Mouse (Mus musculus) hindbrain, embryonic 15.5 days (tissue): Measurements from ENCODE around the gene Cxcr5. TPM values are rescaled to one million over a fixed set of nuclear protein-coding genes. Genes with fewer than 3 reads are reported as not detected.

Experiments
- ATAC-seq: fragments of 200-750 bp; cut with Nextera tagmentation; 2 replicates; pipeline ENCODE4 v1.8.0; 2017; ENCODE audit warnings: low read depth, moderate number of reproducible peaks, moderate TSS enrichment; ENCODE audit not compliant: low FRiP score
- H3K27ac ChIP-seq: fragments of 300-500 bp; sonication (generic); replicated peaks from 2 replicates; pipeline ENCODE4 v1.5.1; 2015; ENCODE audit warnings: mild to moderate bottlenecking, inconsistent platforms
- H3K27me3 ChIP-seq: fragments of 300-500 bp; sonication (generic); 2 replicates; pipeline ENCODE4 v1.6.1; 2015; ENCODE audit warnings: control low read depth, inconsistent platforms
- H3K36me3 ChIP-seq: fragments of 300-500 bp; sonication (generic); 2 replicates; pipeline ENCODE4 v1.6.1; 2015; ENCODE audit warnings: control low read depth, inconsistent platforms
- H3K4me1 ChIP-seq: fragments of 300-500 bp; sonication (generic); replicated peaks from 2 replicates; pipeline ENCODE4 v1.6.1; 2015; ENCODE audit warnings: control low read depth, inconsistent platforms
- H3K4me2 ChIP-seq: fragments of 300-500 bp; sonication (generic); 2 replicates; pipeline ENCODE4 v1.6.1; 2015; ENCODE audit warnings: moderate library complexity, mild to moderate bottlenecking, inconsistent platforms
- H3K4me3 ChIP-seq: fragments of 300-500 bp; sonication (generic); 2 replicates; pipeline ENCODE4 v1.5.1; 2015; ENCODE audit warnings: mild to moderate bottlenecking, inconsistent platforms
- H3K9ac ChIP-seq: fragments of 300-500 bp; sonication (generic); 2 replicates; pipeline ENCODE4 v1.6.1; 2015; ENCODE audit warnings: inconsistent platforms
- H3K9me3 ChIP-seq: fragments of 300-500 bp; sonication (generic); 2 replicates; pipeline ENCODE4 v1.6.1; 2016; ENCODE audit warnings: control low read depth, inconsistent platforms
- WGBS: fragments of 180-500 bp; shearing (Covaris S2); methylation state at CpG from one replicate; pipeline ENCODE4 v1.1.7; 2015; 5-methylcytosine and 5-hydroxymethylcytosine counted together
- polyA plus RNA-seq: library from polyadenylated mRNA; unstranded; fragments of >200 nt; fragmentation: Nextera tagmentation; extraction: Ambion mirVana; gene quantifications from 2 replicates; pipeline ENCODE4 v1.2.1, GENCODE M21; 2015

The Cxcr5 gene
- polyA plus RNA-seq, 1 experiment from 2014 or later: not detected

- 0 out of 2 replicates have a peak overlapping the region, but pooled peaks have one; percentile 98 for H3K9ac ChIP-seq
- no peaks in the 10 kb centered on the region for H3K36me3 ChIP-seq
Measured at GRCm38 (mm10) chr9:44486335-44486734, 75.3 kb downstream of the Cxcr5 start.

GRCm38 (mm10) chr9:44485516-44486161 is 76.0 kb downstream of the Cxcr5 start:
- WGBS: 28% methylated on average over 14 of the region's 14 CpGs

More at GRCm38 (mm10) chr9:44486335-44486734, 75.3 kb downstream of the Cxcr5 start:
- H3K9me3 ChIP-seq: no peaks in the 10 kb centered on the region
- no peak for ATAC-seq
- WGBS: 23% methylated on average over 3 of the region's 3 CpGs
- H3K27me3 ChIP-seq: no peaks in the 10 kb centered on the region
- H3K4me1 ChIP-seq: peaks cover 88% of the 10 kb centered on the region
- H3K4me3 ChIP-seq: peak overlapping the region; percentile 97
- peak overlapping the region; percentile 66; the same call in 1 of the 2 replicates for H3K27ac ChIP-seq
- peak overlapping the region; percentile 81 for H3K4me2 ChIP-seq

GRCm38 (mm10) chr9:44485105-44485515 is 76.6 kb downstream of the Cxcr5 start:
- no peak for ATAC-seq
- Histone ChIP-seq H3K4me1 (peaks cover 80% of the 10 kb centered on the region), H3K4me3 (peak overlapping the region; percentile 97), H3K9me3 (no peaks in the 10 kb centered on the region), H3K27ac (no peak overlapping the region), H3K4me2 (peak overlapping the region; percentile 81), H3K9ac (peak overlapping the region; percentile 98), H3K27me3 (no peaks in the 10 kb centered on the region), H3K36me3 (no peaks in the 10 kb centered on the region)
- 37% methylated on average over 6 of the region's 6 CpGs for WGBS

More at GRCm38 (mm10) chr9:44485516-44486161, 76.0 kb downstream of the Cxcr5 start:
- Histone ChIP-seq H3K4me1 (peaks cover 82% of the 10 kb centered on the region), H3K36me3 (no peaks in the 10 kb centered on the region), H3K27me3 (no peaks in the 10 kb centered on the region), H3K27ac (0 out of 2 replicates have a peak overlapping the region, but pooled peaks have one; percentile 66), H3K4me3 (peak overlapping the region; percentile 97), H3K9ac (peak overlapping the region; percentile 98), H3K9me3 (no peaks in the 10 kb centered on the region), H3K4me2 (peak overlapping the region; percentile 81)
- ATAC-seq: no peak

- no peaks in the 10 kb centered on the region for H3K27me3 ChIP-seq
- WGBS: 33% methylated on average over 7 of the region's 7 CpGs
- no peaks in the 10 kb centered on the region for H3K36me3 ChIP-seq
- H3K4me3 ChIP-seq: peak overlapping the region; percentile 97
- H3K4me2 ChIP-seq: peak overlapping the region; percentile 81
- H3K9me3 ChIP-seq: no peaks in the 10 kb centered on the region
- peak overlapping the region; percentile 98 for H3K9ac ChIP-seq
- ATAC-seq: no peak
- H3K27ac ChIP-seq: peak overlapping the region; percentile 98; the same call in 1 of the 2 replicates
- peaks cover 79% of the 10 kb centered on the region for H3K4me1 ChIP-seq
Measured at GRCm38 (mm10) chr9:44484311-44485104, 77.2 kb downstream of the Cxcr5 start.

GRCm38 (mm10) chr9:44483510-44484044 is 78.1 kb downstream of the Cxcr5 start:
- Histone ChIP-seq H3K9ac (peak overlapping the region; percentile 98), H3K9me3 (no peaks in the 10 kb centered on the region), H3K27ac (peak overlapping the region; percentile 98), H3K27me3 (no peaks in the 10 kb centered on the region), H3K4me3 (peak overlapping the region; percentile 97), H3K4me2 (peak overlapping the region; percentile 81), H3K4me1 (peaks cover 69% of the 10 kb centered on the region), H3K36me3 (no peaks in the 10 kb centered on the region)
- 0% methylated on average over 12 of the region's 12 CpGs for WGBS
- peak; percentile 12; the same call in 1 of the 2 replicates for ATAC-seq

- H3K36me3 ChIP-seq: no peaks in the 10 kb centered on the region
- peak overlapping the region; percentile 97 for H3K4me3 ChIP-seq
- H3K4me2 ChIP-seq: peak overlapping the region; percentile 81
- peak overlapping the region; percentile 98 for H3K27ac ChIP-seq
- no peaks in the 10 kb centered on the region for H3K27me3 ChIP-seq
- no peaks in the 10 kb centered on the region for H3K9me3 ChIP-seq
- no peak for ATAC-seq
- peaks cover 66% of the 10 kb centered on the region for H3K4me1 ChIP-seq
- WGBS: under 1% methylated on average over 34 of the region's 39 CpGs
- peak overlapping the region; percentile 98 for H3K9ac ChIP-seq
Measured at GRCm38 (mm10) chr9:44483041-44483509, 78.6 kb downstream of the Cxcr5 start.

GRCm38 (mm10) chr9:44482552-44482951 is 79.1 kb downstream of the Cxcr5 start, which contains the start of gene Bcl9l:
Bcl9l (plus strand) TSS chr9:44482825.
- Histone ChIP-seq H3K36me3 (no peaks in the 10 kb centered on the region), H3K4me1 (peaks cover 66% of the 10 kb centered on the region), H3K4me3 (peak within 1 kb of the TSS; percentile 97), H3K4me2 (peak within 1 kb of the TSS; percentile 81), H3K9me3 (no peaks in the 10 kb centered on the region), H3K27ac (peak within 1 kb of the TSS; percentile 98), H3K9ac (peak within 1 kb of the TSS; percentile 98), H3K27me3 (no peaks in the 10 kb centered on the region)
- 0% methylated on average over 21 of the region's 31 CpGs for WGBS
- peak; percentile 74 for ATAC-seq

GRCm38 (mm10) chr9:44482112-44482511 is 79.6 kb downstream of the Cxcr5 start:
- WGBS: 7% methylated on average over 3 of the region's 3 CpGs
- H3K4me1 ChIP-seq: peaks cover 66% of the 10 kb centered on the region
- no peak for ATAC-seq

GRCm38 (mm10) chr9:44479628-44480428 is 81.8 kb downstream of the Cxcr5 start:
- H3K27ac ChIP-seq: peak overlapping the region; percentile 98
- H3K4me3 ChIP-seq: peak overlapping the region; percentile 70
- H3K4me1 ChIP-seq: peaks cover 44% of the 10 kb centered on the region
- under 1% methylated on average over 26 of the region's 26 CpGs for WGBS
- no peaks in the 10 kb centered on the region for H3K36me3 ChIP-seq
- ATAC-seq: peak; percentile 52
- H3K9ac ChIP-seq: peak overlapping the region; percentile 74
- H3K27me3 ChIP-seq: no peaks in the 10 kb centered on the region
- H3K9me3 ChIP-seq: no peaks in the 10 kb centered on the region
- H3K4me2 ChIP-seq: peak overlapping the region; percentile 91

More at GRCm38 (mm10) chr9:44482112-44482511, 79.6 kb downstream of the Cxcr5 start:
- Histone ChIP-seq H3K4me2 (peak overlapping the region; percentile 81), H3K27ac (peak overlapping the region; percentile 98), H3K9ac (peak overlapping the region; percentile 98), H3K9me3 (no peaks in the 10 kb centered on the region), H3K4me3 (peak overlapping the region; percentile 97), H3K36me3 (no peaks in the 10 kb centered on the region), H3K27me3 (no peaks in the 10 kb centered on the region)

- Histone ChIP-seq H3K36me3 (no peaks in the 10 kb centered on the region), H3K4me2 (peak overlapping the region; percentile 91), H3K9ac (peak overlapping the region; percentile 74), H3K9me3 (no peaks in the 10 kb centered on the region), H3K4me1 (peaks cover 36% of the 10 kb centered on the region), H3K27me3 (no peaks in the 10 kb centered on the region), H3K27ac (peak overlapping the region; percentile 98), H3K4me3 (peak overlapping the region; percentile 70)
- peak; percentile 59 for ATAC-seq
- 2% methylated on average over 29 of the region's 29 CpGs for WGBS
Measured at GRCm38 (mm10) chr9:44478959-44479605, 82.6 kb downstream of the Cxcr5 start.
